Mouse (Mus musculus): ENCODE measurements around the gene Hbp1. TPM values are rescaled to one million over a fixed set of nuclear protein-coding genes. Genes with fewer than 3 reads are reported as not detected.

Gene Hbp1
- polyA plus RNA-seq, 1 experiment from 2014 or later = 72.0 TPM

DNA sequence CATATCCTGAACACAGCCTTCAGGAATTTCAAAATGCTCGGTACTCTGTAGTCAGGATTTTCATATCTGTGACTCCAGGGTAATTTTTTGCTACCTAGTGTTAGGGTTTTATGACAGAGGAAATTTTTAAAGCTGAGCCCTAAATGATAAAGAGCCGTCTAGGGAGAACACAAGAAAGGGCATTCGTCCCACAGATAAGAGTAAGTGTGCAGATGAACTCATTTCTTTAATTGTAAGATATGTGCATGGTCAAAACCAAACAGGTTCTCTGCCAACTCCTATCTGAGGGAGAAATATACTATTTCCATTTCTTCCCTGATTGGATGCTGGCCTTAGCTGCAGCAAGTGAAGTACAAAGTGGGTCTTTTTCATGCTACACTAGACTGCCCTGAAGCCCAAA lies 26.2 kb downstream of the Hbp1 start:
- 93% methylated on average over 3 of the region's 3 CpGs for WGBS
- Histone ChIP-seq H3K27ac (replicated peaks) (no peak overlapping the region), H3K9ac (no peak overlapping the region), H3K9me3 (no peaks in the 10 kb centered on the region), H3K27me3 (no peaks in the 10 kb centered on the region), H3K4me2 (no peak overlapping the region), H3K4me1 (replicated peaks) (no peaks in the 10 kb centered on the region), H3K36me3 (peaks cover 67% of the 10 kb centered on the region), H3K4me3 (no peak overlapping the region)
- no peak for ATAC-seq (ENCODE audit: low read depth)

DNA sequence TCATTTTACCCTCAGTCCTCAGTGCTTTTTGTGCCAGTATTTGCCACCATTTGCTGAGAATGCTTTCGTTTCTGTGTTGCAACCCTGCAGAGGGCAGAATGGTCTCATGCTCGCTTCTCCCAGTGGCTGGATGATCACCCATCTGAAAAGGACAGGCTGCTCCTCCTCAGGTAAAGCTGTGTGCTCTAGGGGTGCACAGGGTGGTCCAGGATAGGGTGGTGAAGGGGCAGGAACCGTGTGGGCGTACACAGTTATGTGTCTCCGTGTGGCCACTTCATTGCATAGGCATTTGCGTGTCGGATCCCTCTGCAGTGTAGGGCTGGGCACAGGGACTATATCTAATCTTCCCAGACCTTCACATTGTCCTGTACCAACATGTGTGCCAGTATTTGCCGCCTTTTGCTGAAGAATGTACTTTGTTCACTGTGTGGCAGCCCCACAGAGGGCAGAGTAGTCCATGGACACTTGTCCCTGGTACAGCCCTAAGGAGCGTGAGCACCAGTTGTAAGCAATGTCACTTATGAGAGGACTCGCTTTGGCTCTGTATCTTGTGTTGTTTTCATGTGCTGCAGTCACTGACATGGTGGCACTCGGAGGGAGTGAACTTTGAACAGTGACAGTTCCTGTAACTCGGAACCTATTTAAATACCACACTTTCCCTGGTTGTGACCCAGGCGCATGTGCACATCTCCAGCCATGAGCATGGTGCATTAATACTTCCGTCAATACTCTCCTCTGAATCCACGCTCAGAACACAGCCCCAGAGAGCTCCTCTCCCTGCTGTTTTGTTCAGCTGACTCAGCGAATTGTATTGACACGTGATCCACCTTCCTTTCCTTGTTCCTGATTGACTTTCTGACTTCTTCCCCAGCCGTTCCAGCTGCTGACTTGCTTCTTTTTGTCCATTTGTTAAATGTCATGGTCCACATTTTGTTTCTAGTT lies 29.6 kb downstream of the Hbp1 start:
- no peak for ATAC-seq (ENCODE audit: low read depth)
- WGBS = 78% methylated on average over 18 of the region's 18 CpGs
- no peaks in the 10 kb centered on the region for H3K27me3 ChIP-seq
- H3K9ac ChIP-seq = no peak overlapping the region
- H3K9me3 ChIP-seq = no peaks in the 10 kb centered on the region
- no peak overlapping the region for H3K4me3 ChIP-seq
- H3K36me3 ChIP-seq = peaks cover 43% of the 10 kb centered on the region
- H3K4me1 ChIP-seq (replicated peaks) = no peaks in the 10 kb centered on the region
- H3K27ac ChIP-seq (replicated peaks) = no peak overlapping the region
- no peak overlapping the region for H3K4me2 ChIP-seq

DNA sequence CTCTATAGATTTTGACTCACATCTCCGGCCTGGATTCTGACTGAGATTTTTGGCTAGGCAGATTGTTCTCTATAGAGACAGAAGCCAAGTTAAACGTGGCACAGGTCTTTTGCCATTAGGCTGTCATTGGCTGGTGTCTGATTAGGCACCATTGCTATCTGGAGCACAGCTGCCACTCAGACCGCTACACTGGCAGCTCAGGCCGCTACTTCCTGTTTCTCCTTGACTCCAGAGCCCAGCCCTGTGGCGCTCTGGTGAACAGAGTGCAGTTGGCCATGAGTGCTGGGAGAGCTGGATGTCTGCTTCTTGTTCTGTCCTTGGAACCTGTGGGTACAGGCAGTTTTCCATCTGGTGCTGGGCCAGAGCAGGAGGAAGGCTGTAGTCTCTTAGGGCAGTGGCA lies 33.1 kb downstream of the Hbp1 start:
- no peak overlapping the region for H3K27ac ChIP-seq (replicated peaks)
- no peak overlapping the region for H3K9ac ChIP-seq
- ATAC-seq (ENCODE audit: low read depth) = no peak
- no peak overlapping the region for H3K4me3 ChIP-seq
- no peaks in the 10 kb centered on the region for H3K4me1 ChIP-seq (replicated peaks)
- no peaks in the 10 kb centered on the region for H3K27me3 ChIP-seq
- no peak overlapping the region for H3K4me2 ChIP-seq
- peaks cover 23% of the 10 kb centered on the region; the same call in 1 of the 2 replicates for H3K36me3 ChIP-seq
- H3K9me3 ChIP-seq = no peaks in the 10 kb centered on the region
- 88% methylated on average over 5 of the region's 5 CpGs for WGBS

DNA sequence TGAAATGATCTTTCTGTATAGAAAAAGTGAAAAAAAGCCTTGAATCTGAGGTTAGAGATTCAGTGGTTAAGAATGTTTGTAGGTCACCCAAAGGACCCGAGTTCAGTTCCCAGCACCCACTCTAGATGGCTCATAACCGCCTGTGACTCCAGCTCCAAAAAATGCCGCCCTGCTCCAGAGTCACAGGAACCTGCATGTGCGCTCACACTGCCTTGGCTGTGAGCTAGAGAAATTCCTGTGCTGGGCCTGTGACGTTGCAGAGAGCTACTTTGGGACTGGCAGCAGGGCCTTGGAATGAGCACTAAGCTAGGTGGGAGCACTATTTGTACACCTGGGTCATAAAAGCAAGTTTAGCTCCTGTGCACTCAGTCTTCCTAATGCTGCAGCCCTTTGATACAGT lies 33.6 kb downstream of the Hbp1 start:
- Histone ChIP-seq H3K4me2 (no peak overlapping the region), H3K9me3 (no peaks in the 10 kb centered on the region), H3K9ac (no peak overlapping the region), H3K36me3 (peaks cover 23% of the 10 kb centered on the region; the same call in 1 of the 2 replicates), H3K4me1 (replicated peaks) (no peaks in the 10 kb centered on the region), H3K27ac (replicated peaks) (no peak overlapping the region), H3K4me3 (no peak overlapping the region), H3K27me3 (no peaks in the 10 kb centered on the region)
- no peak for ATAC-seq (ENCODE audit: low read depth)
- WGBS = 91% methylated on average over 5 of the region's 5 CpGs

DNA sequence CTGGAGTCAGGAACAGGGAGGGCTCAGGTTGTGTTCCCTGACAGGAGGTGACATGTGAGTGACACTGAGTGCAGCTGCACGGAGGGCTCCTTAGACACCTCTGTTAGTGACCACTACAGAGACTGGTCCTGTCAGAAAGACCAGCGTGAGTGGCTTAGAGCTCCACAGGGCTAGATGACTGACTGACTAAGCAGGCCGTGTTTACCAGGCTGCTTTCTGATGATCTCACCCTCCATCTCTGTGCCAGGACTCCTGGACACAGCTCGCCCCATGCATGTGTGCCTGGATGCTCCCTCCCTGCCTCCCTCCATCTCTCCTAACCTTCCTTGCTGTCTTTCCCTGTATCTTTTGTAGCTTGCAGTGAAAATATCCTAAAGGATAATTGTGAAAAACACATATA lies 36.7 kb downstream of the Hbp1 start:
- no peak for ATAC-seq (ENCODE audit: low read depth)
- H3K4me1 ChIP-seq (replicated peaks) = no peaks in the 10 kb centered on the region
- 88% methylated on average over 4 of the region's 4 CpGs for WGBS
- 0 out of 2 replicates have a peak, but pooled peaks cover 8% of the 10 kb centered on the region for H3K36me3 ChIP-seq
- no peak overlapping the region for H3K9ac ChIP-seq
- H3K4me3 ChIP-seq = no peak overlapping the region
- H3K27me3 ChIP-seq = no peaks in the 10 kb centered on the region
- no peak overlapping the region for H3K27ac ChIP-seq (replicated peaks)
- H3K9me3 ChIP-seq = no peaks in the 10 kb centered on the region
- no peak overlapping the region for H3K4me2 ChIP-seq

DNA sequence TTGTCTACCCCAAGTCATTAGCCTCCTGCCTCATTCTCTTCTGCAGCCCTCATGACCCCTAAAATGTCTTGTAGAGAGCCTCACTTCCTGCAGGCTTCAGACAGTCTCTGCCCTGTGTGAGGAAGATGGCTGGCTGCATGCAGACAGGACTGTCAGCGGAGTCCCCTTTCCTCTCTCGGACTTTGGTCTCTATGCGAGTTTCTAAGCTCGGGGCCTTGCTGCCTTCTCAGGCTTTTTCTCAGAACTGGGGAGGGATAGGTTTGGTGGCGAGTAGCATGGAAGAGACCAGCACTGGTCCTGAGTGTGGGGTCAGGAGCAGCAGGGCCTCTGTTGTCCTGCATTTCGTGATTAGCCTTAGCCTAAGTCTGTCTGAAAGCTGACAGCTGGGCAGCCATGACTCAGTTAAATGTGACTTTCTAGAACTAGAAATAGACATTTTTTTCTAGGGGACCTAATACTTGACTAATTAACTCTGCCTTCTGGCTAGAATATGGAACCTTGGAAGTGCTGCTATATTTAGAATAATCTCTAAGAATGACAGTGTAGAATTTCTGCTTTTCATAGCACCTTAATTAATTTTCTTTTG lies 37.3 kb downstream of the Hbp1 start:
- Histone ChIP-seq H3K9ac (no peak overlapping the region), H3K4me2 (no peak overlapping the region), H3K4me3 (no peak overlapping the region), H3K36me3 (0 out of 2 replicates have a peak, but pooled peaks cover 5% of the 10 kb centered on the region), H3K4me1 (replicated peaks) (no peaks in the 10 kb centered on the region), H3K27me3 (no peaks in the 10 kb centered on the region), H3K27ac (replicated peaks) (no peak overlapping the region), H3K9me3 (no peaks in the 10 kb centered on the region)
- no peak for ATAC-seq (ENCODE audit: low read depth)
- WGBS = 86% methylated on average over 6 of the region's 6 CpGs

DNA sequence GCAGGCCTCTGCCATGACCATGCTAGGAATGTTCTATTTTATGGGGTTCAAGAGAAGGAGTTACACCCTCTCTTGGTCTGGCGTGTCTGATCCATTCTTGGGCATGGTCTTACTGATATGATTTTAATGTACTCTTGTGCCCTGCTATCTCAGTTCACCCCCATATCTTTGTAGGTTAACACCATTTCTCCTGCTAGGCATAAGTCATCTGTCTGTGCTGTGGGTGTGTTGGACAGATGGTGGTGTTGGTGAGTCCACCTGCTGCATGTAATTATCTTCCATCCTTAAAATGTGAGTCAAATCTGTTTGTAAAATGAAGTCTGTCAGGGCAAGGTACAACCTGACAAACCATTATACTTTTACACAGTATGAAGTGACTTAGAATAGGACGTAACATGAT lies 42.9 kb downstream of the Hbp1 start:
- Histone ChIP-seq H3K36me3 (no peaks in the 10 kb centered on the region), H3K9ac (no peak overlapping the region), H3K4me1 (replicated peaks) (peaks cover 16% of the 10 kb centered on the region), H3K9me3 (no peaks in the 10 kb centered on the region), H3K27ac (replicated peaks) (no peak overlapping the region), H3K27me3 (no peaks in the 10 kb centered on the region), H3K4me2 (no peak overlapping the region), H3K4me3 (no peak overlapping the region)
- no peak for ATAC-seq (ENCODE audit: low read depth)
- 98% methylated on average over 2 of the region's 2 CpGs for WGBS

DNA sequence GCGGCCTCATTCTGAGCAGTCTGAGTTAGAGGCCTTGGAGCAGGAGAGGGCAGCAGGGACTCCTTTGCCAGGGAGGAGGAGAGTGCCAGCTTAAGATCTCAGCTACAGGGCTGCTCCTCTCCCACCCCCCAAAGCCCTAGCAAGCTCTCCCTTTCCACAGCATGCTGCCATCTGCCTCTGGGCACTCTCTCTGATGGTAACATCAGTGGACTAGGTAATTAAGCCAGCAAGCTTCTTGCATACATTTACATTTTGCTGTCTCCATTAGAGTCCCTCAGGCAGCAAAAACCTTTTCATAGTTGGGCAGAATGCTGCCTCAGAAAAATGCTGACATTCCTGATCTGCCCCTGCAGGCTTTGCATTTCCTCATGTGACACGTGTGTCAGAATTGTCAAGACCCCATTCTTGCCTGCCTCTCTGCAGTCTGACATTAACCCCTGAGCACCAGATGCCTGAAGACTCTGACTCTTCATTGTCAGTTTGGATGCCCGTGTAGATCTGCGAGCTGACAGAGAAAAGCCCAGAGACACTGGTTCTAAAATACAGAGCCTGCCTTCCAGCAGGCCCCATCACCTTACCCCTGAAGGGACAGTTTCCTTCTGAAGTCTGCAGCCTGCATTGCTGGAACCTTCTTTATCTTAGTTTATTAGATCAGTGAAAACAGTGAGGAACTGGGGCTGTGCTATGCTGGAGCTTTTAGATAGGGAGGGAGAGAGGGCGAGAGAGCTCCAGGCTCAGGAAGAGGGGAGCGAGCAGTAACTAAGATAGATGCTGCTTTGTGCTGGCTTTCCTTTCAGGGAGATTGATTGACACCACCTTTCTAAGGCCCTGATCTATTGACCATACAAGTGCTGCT lies 44.4 kb downstream of the Hbp1 start:
- Histone ChIP-seq H3K4me3 (no peak overlapping the region), H3K4me1 (replicated peaks) (peaks cover 16% of the 10 kb centered on the region), H3K27ac (replicated peaks) (peak overlapping the region; percentile 85), H3K9ac (no peak overlapping the region), H3K9me3 (no peaks in the 10 kb centered on the region), H3K4me2 (no peak overlapping the region), H3K36me3 (no peaks in the 10 kb centered on the region), H3K27me3 (no peaks in the 10 kb centered on the region)
- 36% methylated on average over 6 of the region's 6 CpGs for WGBS
- peak; percentile 92 for ATAC-seq (ENCODE audit: low read depth)

DNA sequence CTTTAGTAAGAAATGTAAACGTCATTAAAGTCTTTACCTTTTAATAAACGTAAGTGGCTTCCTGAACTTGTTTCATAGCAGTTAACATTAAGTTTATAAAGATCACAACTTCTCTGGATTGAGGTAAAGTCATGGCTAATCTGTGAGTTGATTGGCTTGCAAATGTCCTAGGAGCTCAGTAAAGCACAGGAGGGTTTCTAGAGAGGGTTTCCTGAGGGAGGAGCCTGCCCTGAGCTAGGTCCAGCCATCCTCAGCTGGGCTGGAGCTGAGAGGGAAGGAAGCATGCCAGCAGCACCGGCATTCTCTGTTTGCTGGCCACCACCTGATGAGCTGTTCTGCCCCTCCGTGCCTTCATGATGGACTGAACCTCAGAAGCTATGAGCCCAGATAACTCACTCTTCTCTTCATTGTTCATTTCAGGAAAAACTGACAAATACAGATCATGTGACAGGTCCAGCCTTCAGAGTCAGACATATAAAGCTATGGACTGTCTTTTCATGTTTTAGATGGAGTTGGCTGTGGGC lies 49.9 kb downstream of the Hbp1 start:
- H3K27me3 ChIP-seq = no peaks in the 10 kb centered on the region
- no peak overlapping the region for H3K4me2 ChIP-seq
- no peak overlapping the region for H3K4me3 ChIP-seq
- H3K9me3 ChIP-seq = no peaks in the 10 kb centered on the region
- no peak for ATAC-seq (ENCODE audit: low read depth)
- WGBS = 78% methylated on average over 4 of the region's 4 CpGs
- no peak overlapping the region for H3K9ac ChIP-seq
- H3K27ac ChIP-seq (replicated peaks) = no peak overlapping the region
- H3K36me3 ChIP-seq = no peaks in the 10 kb centered on the region
- H3K4me1 ChIP-seq (replicated peaks) = peaks cover 32% of the 10 kb centered on the region

DNA sequence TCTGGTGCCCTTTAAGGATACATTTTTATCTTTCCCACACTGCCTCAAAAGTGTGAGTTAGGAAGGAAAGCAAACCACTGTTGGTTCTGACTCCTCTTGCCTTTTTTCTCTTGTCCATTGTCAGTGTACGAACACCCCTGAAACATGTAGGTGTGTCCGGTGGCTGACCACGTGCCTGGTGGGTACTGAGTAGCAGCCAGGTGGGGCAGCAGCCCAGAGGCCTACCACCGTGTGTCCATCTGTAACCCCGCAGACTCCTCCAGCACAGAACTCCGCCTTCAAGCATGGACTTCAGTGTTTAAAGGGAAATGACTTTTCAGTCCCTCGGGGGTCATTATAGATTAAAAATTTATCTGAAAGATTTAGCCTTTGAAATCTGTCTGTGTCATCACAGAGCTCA lies 52.9 kb downstream of the Hbp1 start:
- WGBS = 57% methylated on average over 7 of the region's 7 CpGs
- peak overlapping the region; percentile 68; the same call in 1 of the 2 replicates for H3K27ac ChIP-seq (replicated peaks)
- no peak overlapping the region for H3K4me2 ChIP-seq
- H3K9ac ChIP-seq = no peak overlapping the region
- H3K36me3 ChIP-seq = no peaks in the 10 kb centered on the region
- H3K9me3 ChIP-seq = no peaks in the 10 kb centered on the region
- H3K27me3 ChIP-seq = no peaks in the 10 kb centered on the region
- no peak overlapping the region for H3K4me3 ChIP-seq
- ATAC-seq (ENCODE audit: low read depth) = no peak
- peaks cover 34% of the 10 kb centered on the region for H3K4me1 ChIP-seq (replicated peaks)

DNA sequence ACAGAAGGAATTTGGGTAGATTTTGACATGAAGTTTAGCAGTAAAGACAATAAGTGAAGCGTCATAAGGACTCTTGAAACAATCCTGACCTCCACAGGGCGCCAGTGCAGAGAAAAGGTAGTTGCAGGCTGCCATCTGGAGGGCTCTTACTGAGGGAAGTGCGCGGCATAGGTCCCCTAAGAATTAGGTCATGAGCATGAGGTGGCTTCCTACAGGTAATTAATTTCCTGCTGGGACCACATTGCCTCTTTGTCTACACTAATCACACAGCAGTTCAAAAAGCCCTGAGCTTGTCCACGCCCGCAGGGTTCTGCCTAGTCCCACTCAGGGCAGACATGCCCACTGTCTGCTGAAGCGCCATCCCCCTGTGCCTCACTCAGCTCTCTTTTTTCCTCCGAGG lies 53.3 kb downstream of the Hbp1 start:
- Histone ChIP-seq H3K36me3 (no peaks in the 10 kb centered on the region), H3K9ac (no peak overlapping the region), H3K9me3 (no peaks in the 10 kb centered on the region), H3K4me3 (no peak overlapping the region), H3K4me2 (no peak overlapping the region), H3K27ac (replicated peaks) (peak overlapping the region; percentile 68; the same call in 1 of the 2 replicates), H3K27me3 (no peaks in the 10 kb centered on the region), H3K4me1 (replicated peaks) (peaks cover 34% of the 10 kb centered on the region)
- peak; percentile 54 for ATAC-seq (ENCODE audit: low read depth)
- WGBS = 18% methylated on average over 8 of the region's 8 CpGs

DNA sequence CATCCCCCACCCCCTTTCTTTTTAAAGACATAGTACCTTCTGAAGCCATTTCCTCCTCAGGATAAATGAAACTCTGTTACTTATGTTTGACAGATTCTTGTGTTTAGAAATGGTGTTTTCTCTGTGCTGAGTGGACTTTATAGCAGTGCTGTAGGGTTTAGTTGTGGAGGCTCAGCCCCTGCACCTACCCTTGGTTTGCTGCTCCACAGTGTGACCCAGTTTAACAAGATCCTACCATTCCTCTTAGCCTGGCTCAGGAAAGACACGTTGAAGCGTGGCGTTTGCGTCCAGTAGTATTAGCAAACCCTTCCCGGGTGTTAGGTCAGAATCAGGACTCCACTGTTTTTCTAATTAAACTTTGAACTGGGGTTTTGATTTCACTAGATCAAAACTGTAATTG lies 54.0 kb downstream of the Hbp1 start:
- peak overlapping the region; percentile 68 for H3K27ac ChIP-seq (replicated peaks)

More for the DNA sequence above, 54.0 kb downstream of the Hbp1 start:
- Histone ChIP-seq H3K27me3 (no peaks in the 10 kb centered on the region), H3K4me2 (no peak overlapping the region), H3K4me1 (replicated peaks) (peaks cover 34% of the 10 kb centered on the region), H3K9ac (no peak overlapping the region), H3K9me3 (no peaks in the 10 kb centered on the region), H3K36me3 (no peaks in the 10 kb centered on the region), H3K4me3 (no peak overlapping the region)
- WGBS = 25% methylated on average over 5 of the region's 5 CpGs
- ATAC-seq (ENCODE audit: low read depth) = peak; percentile 28; the same call in 1 of the 2 replicates
